Mouse (Mus musculus) bone marrow, adult 2 months (tissue): ENCODE measurements around the gene Vamp9. TPM values are rescaled to one million over a fixed set of nuclear protein-coding genes. Genes with fewer than 3 reads are reported as not detected.

Experiments
- H3K27ac ChIP-seq: fragments of 200-500 bp; 2 replicates; pipeline ENCODE4 v1.5.1; 2012; ENCODE audit warnings: low read depth, mild to moderate bottlenecking, control low read depth, inconsistent platforms, low read length; ENCODE audit not compliant: control insufficient read depth, poor library complexity, insufficient read depth
- H3K4me1 ChIP-seq: fragments of 200-500 bp; 2 replicates; pipeline ENCODE4 v1.6.1; 2011; ENCODE audit warnings: low read length; ENCODE audit not compliant: control insufficient read depth, insufficient read depth
- H3K4me3 ChIP-seq: fragments of 200-500 bp; replicated peaks from 2 replicates; pipeline ENCODE3; 2011; ENCODE audit warnings: mild to moderate bottlenecking, low read depth, low read length, control low read depth; ENCODE audit not compliant: control insufficient read depth
- CTCF ChIP-seq: fragments of 200-500 bp; IDR thresholded peaks from 2 replicates; pipeline ENCODE4 v1.5.1; 2011; ENCODE audit warnings: low read length, control low read depth; ENCODE audit not compliant: control insufficient read depth, insufficient read depth
- POLR2A ChIP-seq: fragments of 200-500 bp; IDR thresholded peaks from 2 replicates; pipeline ENCODE4 v1.6.1; 2011; ENCODE audit warnings: low read depth, mild to moderate bottlenecking, control low read depth, low read length, borderline replicate concordance; ENCODE audit not compliant: control insufficient read depth
- WGBS: fragments of 180-500 bp; shearing (Covaris S2); methylation state at CpG from one replicate; pipeline ENCODE4 v1.1.7; 2018; 5-methylcytosine and 5-hydroxymethylcytosine counted together
- polyA plus RNA-seq: library from polyadenylated mRNA; stranded (reverse); fragments of >200 nt; gene quantifications from 2 replicates; pipeline ENCODE4 v1.2.4, GENCODE M21; 2011; ENCODE audit warnings: low replicate concordance; ENCODE audit not compliant: missing spikeins, insufficient read depth, insufficient read length

Gene Vamp9
- not detected in 2 replicates for polyA plus RNA-seq

DNA sequence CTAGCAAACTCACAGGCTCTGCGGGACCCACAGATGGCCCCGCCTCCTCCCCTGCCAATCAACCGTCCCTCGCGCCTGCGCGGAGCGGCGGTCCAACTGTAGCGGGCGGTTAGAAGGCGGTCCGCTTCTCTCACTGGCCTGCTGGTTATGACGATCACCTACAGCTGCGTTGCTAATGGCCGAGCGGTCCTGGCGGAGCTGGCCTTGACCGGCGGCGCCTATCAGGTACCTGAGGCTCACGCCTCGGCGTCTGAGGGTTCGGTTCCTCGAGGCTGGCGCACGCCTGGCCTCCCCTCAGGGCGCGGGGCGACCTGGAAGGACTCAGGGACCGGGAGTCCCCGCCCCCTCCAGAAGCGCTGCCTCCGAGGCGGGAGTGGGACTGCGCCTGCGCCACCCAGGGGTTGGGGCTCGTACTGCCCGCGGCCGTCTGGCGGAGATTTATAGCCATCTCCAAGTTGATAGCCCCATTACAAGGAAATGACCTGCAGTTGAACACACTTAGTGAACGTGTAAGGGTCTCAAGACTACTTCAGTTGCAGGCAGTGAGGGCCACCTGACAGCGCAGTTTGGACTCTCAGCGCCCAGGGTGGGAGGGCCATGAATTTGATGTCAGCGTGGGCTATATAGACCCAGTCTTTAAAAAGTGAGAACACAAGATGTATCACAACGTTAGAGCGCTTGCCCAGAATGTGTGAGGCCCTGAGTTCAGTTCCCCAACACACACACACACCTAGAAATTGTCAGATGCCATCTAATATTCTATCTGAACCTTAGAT, at the start of gene Vamp9:
TSS of gene Vamp9 (plus strand) at position 74 of the 776 bp plus-strand sequence.
- Histone ChIP-seq H3K4me3 (peak within 1 kb of the TSS; percentile 64), H3K27ac (peak within 1 kb of the TSS; percentile 86), H3K4me1 (no peaks in the 10 kb centered on the region)
- whole genome bisulfite sequencing: 3% methylated on average over 49 of the region's 49 CpGs
- TF ChIP-seq CTCF: peak; percentile 37; the same call in 1 of the 2 replicates
- TF ChIP-seq POLR2A: peak; percentile 56; the same call in 1 of the 2 replicates

DNA sequence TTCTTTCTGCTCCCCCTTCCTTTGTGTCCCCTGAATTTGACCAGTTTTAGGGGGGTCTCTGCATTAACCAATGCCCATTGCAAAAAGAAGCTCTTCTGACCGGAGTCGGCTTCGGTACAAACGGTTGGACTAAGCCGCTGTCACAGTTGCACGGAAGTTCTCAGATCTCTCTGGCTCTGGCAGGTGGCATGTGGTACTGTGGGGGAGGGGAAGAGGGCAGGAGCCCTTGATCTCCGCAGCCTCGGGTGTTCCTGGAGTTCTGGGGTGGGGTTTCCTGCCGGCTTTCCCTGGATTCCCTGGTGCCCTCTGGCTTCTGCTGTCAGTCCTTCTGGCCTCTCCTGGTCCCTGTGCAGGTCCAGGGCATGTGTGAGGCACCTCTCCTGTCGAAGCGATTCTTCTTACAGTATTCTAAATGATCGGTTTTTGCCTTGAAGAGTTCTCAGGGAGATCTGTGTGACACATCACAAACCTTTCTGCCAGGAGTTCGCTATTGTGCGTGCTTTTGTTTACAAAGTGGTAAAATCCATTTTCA, 48.9 kb upstream of the Vamp9 start:
- H3K4me1 ChIP-seq: no peaks in the 10 kb centered on the region
- WGBS: 30% methylated on average over 14 of the region's 14 CpGs
- H3K27ac ChIP-seq: no peak overlapping the region
- no peak overlapping the region for H3K4me3 ChIP-seq
- no peak for TF ChIP-seq CTCF

DNA sequence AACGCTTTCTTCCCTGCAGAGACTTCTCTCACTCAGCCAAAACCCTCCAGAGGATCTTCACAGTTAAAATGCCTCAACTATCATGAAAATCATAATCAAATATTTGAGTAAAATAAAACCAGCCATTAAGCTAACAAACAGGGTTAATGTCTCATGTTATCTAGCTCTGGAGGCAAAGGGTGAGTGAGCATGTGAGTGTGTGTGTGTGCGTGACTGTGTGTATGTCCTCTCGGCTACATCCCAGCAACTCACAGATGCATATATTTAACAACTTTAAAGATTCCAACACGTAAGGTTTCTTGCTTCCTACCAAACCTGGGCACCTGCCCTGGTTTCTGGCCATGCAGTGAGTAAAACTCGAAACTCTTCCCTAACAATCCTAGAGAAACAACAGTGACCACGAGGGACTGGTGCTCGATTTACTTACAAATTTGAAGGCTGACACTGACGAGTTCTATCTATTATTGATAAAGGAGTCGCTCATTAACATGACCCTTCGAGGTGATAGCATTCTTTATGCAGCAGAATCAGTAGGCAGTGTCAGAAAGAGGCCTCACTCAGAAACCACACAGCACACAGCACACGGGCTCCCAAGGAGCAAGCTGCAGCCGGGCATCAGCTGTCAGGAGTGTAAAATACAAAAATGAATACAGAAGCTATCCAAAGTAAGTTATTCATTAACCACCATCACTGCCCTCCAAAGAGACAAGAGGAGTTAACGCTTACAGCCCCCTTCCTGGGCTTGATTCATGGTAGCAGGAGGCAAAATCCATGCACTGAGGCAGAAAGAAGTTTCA, 46.2 kb upstream of the Vamp9 start:
- no peak for TF ChIP-seq POLR2A
- no peak for TF ChIP-seq CTCF
- Histone ChIP-seq H3K27ac (no peak overlapping the region), H3K4me3 (no peak overlapping the region), H3K4me1 (no peaks in the 10 kb centered on the region)
- 78% methylated on average over 13 of the region's 13 CpGs for WGBS

DNA sequence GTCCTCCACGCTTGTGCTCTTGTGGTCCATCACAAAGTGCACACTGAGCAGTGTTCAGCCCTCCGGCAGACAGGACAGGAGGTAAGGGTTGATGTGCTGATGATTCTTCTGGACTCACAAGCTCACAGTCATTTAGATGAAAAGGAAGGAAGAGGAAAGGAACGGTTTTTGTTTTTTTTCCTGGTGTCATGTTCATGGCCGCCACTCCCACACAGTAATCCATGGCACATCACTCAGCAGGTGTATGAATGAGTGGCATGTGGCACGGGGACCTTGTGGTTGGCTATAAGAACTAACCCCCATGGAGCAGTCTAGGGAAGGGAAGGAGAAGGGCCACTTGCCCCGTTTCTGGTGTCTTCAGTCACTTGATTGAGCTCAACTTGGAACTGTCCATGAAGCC, 44.2 kb upstream of the Vamp9 start:
- no peak overlapping the region for H3K4me3 ChIP-seq
- TF ChIP-seq POLR2A (no peak), CTCF (no peak)
- no peak overlapping the region for H3K27ac ChIP-seq
- H3K4me1 ChIP-seq: no peaks in the 10 kb centered on the region
- 75% methylated on average over 6 of the region's 6 CpGs for WGBS

DNA sequence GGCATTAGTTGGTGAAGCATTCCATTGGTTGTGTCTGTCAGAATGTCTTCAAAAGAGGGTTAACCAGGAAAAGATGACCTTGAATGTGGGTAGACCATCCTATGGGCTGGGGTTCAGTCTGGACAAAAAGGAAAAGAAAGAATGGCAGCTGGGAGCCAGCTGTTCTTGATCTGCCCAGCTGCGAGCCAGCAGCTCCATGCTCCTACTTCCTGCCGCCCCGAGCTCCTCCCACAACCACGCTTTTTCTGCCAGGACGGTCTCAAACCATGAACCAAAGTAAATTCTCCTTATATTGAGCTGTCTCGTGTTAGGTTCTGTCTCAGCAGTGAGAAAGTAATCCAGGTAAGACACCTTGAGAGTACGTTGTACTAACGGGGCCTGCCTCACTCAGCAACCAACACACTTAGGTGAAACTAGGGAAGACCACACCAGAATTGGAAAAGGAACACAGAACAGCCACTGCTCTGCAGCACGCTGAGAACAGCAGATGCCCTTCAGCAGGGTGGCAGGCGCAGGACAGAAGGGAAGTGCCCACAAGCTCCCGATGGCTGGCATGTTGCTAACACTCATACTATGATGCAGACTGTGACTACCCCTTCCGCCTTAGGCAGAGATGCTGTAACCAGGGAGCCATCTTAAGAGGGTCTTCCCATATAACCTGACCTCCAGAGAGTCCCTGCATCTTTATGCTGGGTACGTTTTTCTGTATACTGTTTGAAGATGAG, 42.2 kb upstream of the Vamp9 start:
- no peak for TF ChIP-seq CTCF
- no peak for TF ChIP-seq POLR2A
- no peaks in the 10 kb centered on the region for H3K4me1 ChIP-seq
- no peak overlapping the region for H3K4me3 ChIP-seq
- WGBS: 73% methylated on average over 13 of the region's 13 CpGs
- no peak overlapping the region for H3K27ac ChIP-seq

DNA sequence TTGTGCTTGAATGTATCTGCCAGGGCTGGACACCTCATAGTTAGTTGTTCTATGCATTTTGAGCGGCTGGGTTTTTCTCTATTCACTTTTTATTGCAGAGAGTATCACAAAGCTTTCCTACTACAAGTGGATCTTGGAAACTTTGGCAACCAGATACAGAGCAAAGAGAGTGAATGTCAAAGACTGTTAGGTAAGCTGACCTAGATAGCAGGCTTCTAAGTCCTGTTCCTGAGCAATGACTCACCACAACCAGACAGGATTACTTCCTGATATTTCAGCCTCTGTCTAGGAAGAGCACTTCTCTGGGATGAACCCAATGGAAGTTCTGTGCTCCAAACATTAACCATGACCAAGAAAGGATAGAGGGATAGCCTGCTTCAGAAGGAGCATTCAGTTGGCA, 40.3 kb upstream of the Vamp9 start:
- H3K4me1 ChIP-seq: no peaks in the 10 kb centered on the region
- TF ChIP-seq CTCF (no peak), POLR2A (no peak)
- H3K27ac ChIP-seq: no peak overlapping the region
- 70% methylated on average over 1 of the region's 1 CpGs for WGBS
- no peak overlapping the region for H3K4me3 ChIP-seq

DNA sequence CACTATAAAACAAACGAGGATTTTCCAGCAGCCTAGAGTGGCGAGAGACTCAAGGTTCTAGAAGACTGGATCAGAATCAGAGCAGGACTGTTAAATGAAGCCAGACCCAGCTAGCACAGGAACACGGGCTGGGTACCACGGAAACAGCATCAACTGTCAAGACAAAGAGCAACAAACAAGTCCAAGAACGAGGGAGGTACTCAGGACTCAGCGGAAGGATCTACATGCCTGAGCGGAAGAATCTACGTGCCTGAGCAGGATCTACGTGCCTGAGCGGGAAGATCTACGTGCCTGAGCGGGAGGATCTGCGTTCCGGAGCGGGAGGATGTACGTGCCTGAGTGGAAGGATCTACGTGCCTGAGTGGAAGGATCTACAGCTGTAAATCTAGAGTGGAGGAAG, 37.8 kb upstream of the Vamp9 start:
- WGBS: 86% methylated on average over 17 of the region's 17 CpGs
- Histone ChIP-seq H3K4me1 (no peaks in the 10 kb centered on the region), H3K27ac (no peak overlapping the region), H3K4me3 (no peak overlapping the region)
- TF ChIP-seq CTCF (no peak), POLR2A (no peak)

DNA sequence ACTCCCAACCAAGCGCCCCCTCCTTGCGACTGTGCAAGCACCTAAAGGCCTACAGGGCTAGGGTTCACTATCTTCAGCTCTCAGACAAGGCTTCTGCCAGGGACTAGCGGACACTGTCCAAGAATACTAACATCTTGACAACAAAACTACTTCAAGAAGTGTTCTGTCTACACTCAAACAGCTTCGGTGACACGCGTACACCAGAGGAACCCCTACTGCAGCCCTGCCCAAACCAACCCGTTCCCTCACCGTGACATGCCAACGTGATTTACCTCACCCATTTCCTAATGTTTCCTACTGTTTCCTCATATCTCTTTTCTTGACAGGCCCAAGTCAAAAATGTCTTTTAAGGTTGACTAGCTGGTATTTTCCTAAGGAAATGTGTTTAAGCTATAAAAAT, 37.1 kb upstream of the Vamp9 start:
- 25% methylated on average over 9 of the region's 9 CpGs for WGBS
- Histone ChIP-seq H3K4me3 (no peak overlapping the region), H3K4me1 (no peaks in the 10 kb centered on the region), H3K27ac (no peak overlapping the region)
- TF ChIP-seq CTCF (no peak), POLR2A (no peak)
